Mouse (Mus musculus): ENCODE results near the gene Dcps. TPM values are rescaled to one million over a fixed set of nuclear protein-coding genes. Genes with fewer than 3 reads are reported as not detected.

The Dcps gene
- polyA plus RNA-seq, 1 experiment from 2014 or later = 87.0 TPM

DNA sequence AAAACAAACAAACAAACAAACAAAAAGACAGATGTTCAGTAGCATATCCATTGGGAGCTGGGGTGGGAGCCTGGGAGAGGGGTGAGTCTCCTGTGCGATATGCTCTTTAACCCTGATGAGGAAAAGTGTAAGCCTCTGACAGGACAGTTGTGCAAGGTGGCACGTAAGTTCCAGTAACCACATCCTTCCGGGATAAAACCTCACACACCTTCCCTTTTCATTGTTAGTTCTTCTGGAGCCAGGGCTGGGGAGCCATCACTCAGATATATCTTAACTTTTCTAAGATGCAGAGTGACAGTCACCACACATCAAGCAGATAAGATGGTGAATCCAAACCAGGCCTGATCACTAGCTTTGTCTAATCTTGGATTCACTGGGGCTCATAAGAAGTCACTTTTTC, 18.2 kb upstream of the Dcps start:
- ATAC-seq (ENCODE audit: insufficient read depth) (no peak), DNase-seq (no peak)
- WGBS = 89% methylated on average over 3 of the region's 3 CpGs
- H3K9ac ChIP-seq = no peak overlapping the region
- no peaks in the 10 kb centered on the region for H3K27me3 ChIP-seq (ENCODE audit: insufficient read depth, low read length)
- H3K4me1 ChIP-seq (ENCODE audit: insufficient read depth) = no peaks in the 10 kb centered on the region
- TF ChIP-seq CTCF (IDR thresholded peaks at IDR 0.05; ENCODE audit: low read depth) = no peak
- no peak overlapping the region for H3K4me2 ChIP-seq
- peaks cover 14% of the 10 kb centered on the region; the same call in 1 of the 2 replicates for H3K36me3 ChIP-seq (ENCODE audit: insufficient read depth)
- H3K4me3 ChIP-seq (ENCODE audit: low read depth, low read length) = no peak overlapping the region
- no peaks in the 10 kb centered on the region for H3K9me3 ChIP-seq (ENCODE audit: low read depth, low read length)
- no peak overlapping the region for H3K27ac ChIP-seq (ENCODE audit: low read depth)

DNA sequence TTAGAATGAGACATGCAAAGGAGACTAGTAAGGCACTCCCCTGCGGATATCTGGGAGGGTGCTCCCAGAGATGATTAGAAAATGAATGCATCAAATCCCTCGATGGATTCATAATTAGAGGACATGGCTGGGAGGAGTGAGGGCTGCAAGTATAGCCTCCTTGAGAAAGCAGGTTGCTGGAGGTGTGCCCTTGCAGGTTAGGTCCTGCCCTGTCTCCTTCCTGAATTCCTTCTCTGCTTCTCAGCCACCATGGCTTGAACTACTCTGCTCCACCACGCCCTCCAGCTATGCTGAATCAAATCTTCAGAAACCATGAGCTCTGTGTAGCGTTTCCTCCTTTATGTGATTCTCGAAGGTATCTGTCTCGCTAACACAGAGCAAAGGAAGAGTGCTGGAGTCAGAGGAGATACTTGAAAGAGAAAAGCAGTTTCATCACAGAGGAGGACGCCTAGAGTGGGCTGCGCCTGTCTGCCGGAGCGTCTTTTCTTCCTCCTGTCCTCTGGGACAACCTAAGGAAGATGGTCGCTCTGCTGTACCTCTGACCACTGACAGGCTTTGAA, 17.2 kb upstream of the Dcps start:
- DNase-seq (no peak), ATAC-seq (ENCODE audit: insufficient read depth) (no peak)
- H3K4me2 ChIP-seq = no peak overlapping the region
- no peak overlapping the region for H3K4me3 ChIP-seq (ENCODE audit: low read depth, low read length)
- no peak overlapping the region for H3K27ac ChIP-seq (ENCODE audit: low read depth)
- H3K9ac ChIP-seq = no peak overlapping the region
- H3K36me3 ChIP-seq (ENCODE audit: insufficient read depth) = peaks cover 23% of the 10 kb centered on the region; the same call in 1 of the 2 replicates
- no peaks in the 10 kb centered on the region for H3K9me3 ChIP-seq (ENCODE audit: low read depth, low read length)
- H3K27me3 ChIP-seq (ENCODE audit: insufficient read depth, low read length) = no peaks in the 10 kb centered on the region
- WGBS = 84% methylated on average over 11 of the region's 11 CpGs
- H3K4me1 ChIP-seq (ENCODE audit: insufficient read depth) = no peaks in the 10 kb centered on the region
- no peak for TF ChIP-seq CTCF (IDR thresholded peaks at IDR 0.05; ENCODE audit: low read depth)

- no peaks in the 10 kb centered on the region for H3K4me1 ChIP-seq (ENCODE audit: insufficient read depth)
- no peak overlapping the region for H3K9ac ChIP-seq
- H3K27ac ChIP-seq (ENCODE audit: low read depth) = no peak overlapping the region
- no peak overlapping the region for H3K4me3 ChIP-seq (ENCODE audit: low read depth, low read length)
- H3K9me3 ChIP-seq (ENCODE audit: low read depth, low read length) = no peaks in the 10 kb centered on the region
- no peak for TF ChIP-seq CTCF (IDR thresholded peaks at IDR 0.05; ENCODE audit: low read depth)
- no peaks in the 10 kb centered on the region for H3K27me3 ChIP-seq (ENCODE audit: insufficient read depth, low read length)
- peak; percentile 68 for DNase-seq
- peaks cover 36% of the 10 kb centered on the region; the same call in 1 of the 2 replicates for H3K36me3 ChIP-seq (ENCODE audit: insufficient read depth)
- peak; percentile 52; the same call in 1 of the 2 replicates for ATAC-seq (ENCODE audit: insufficient read depth)
- WGBS = 73% methylated on average over 22 of the region's 22 CpGs
- H3K4me2 ChIP-seq = no peak overlapping the region
These were observed 12.8 kb upstream of the Dcps start for GRCm38 (mm10) chr9:35188700-35189099.

- 74% methylated on average over 10 of the region's 10 CpGs for WGBS
- H3K27me3 ChIP-seq (ENCODE audit: insufficient read depth, low read length) = no peaks in the 10 kb centered on the region
- no peak overlapping the region for H3K27ac ChIP-seq (ENCODE audit: low read depth)
These were observed 11.6 kb upstream of the Dcps start for GRCm38 (mm10) chr9:35187351-35187903.

DNA sequence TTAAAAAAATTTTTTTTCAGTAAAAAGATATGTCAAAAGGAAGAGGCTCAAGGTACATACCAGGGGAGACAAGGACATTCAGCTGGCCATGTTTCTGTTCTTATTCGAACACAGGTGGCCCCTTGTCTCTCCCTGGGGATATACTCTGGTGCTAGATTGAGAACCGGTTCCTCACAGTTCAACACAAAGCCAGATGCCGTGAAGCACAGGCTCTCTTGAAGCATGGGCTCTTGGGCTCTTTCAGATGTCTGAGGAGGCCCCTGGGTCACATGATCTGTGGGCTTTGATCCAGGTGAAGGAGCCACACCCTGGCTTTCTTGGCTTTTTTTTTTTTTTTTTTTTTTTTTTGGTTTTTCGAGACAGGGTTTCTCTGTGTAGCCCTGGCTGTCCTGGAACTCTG, 10.6 kb upstream of the Dcps start:
- Histone ChIP-seq H3K4me1 (ENCODE audit: insufficient read depth) (no peaks in the 10 kb centered on the region), H3K9ac (no peak overlapping the region), H3K36me3 (ENCODE audit: insufficient read depth) (peaks cover 35% of the 10 kb centered on the region; the same call in 1 of the 2 replicates), H3K27ac (ENCODE audit: low read depth) (no peak overlapping the region), H3K4me3 (ENCODE audit: low read depth, low read length) (no peak overlapping the region), H3K9me3 (ENCODE audit: low read depth, low read length) (no peaks in the 10 kb centered on the region), H3K27me3 (ENCODE audit: insufficient read depth, low read length) (no peaks in the 10 kb centered on the region), H3K4me2 (no peak overlapping the region)
- 66% methylated on average over 4 of the region's 4 CpGs for WGBS
- DNase-seq (no peak), ATAC-seq (ENCODE audit: insufficient read depth) (no peak)
- TF ChIP-seq CTCF (IDR thresholded peaks at IDR 0.05; ENCODE audit: low read depth) = no peak

More at GRCm38 (mm10) chr9:35187351-35187903, 11.6 kb upstream of the Dcps start:
- Histone ChIP-seq H3K9ac (no peak overlapping the region), H3K36me3 (ENCODE audit: insufficient read depth) (peaks cover 36% of the 10 kb centered on the region; the same call in 1 of the 2 replicates), H3K4me2 (no peak overlapping the region), H3K9me3 (ENCODE audit: low read depth, low read length) (no peaks in the 10 kb centered on the region), H3K4me3 (ENCODE audit: low read depth, low read length) (no peak overlapping the region), H3K4me1 (ENCODE audit: insufficient read depth) (no peaks in the 10 kb centered on the region)
- TF ChIP-seq CTCF (IDR thresholded peaks at IDR 0.05; ENCODE audit: low read depth) = no peak
- no peak for ATAC-seq (ENCODE audit: insufficient read depth)
- peak; percentile 24 for DNase-seq

GRCm38 (mm10) chr9:35183359-35183758, 7.5 kb upstream of the Dcps start:
- WGBS = 60% methylated on average over 5 of the region's 5 CpGs
- no peak for TF ChIP-seq CTCF (IDR thresholded peaks at IDR 0.05; ENCODE audit: low read depth)
- Histone ChIP-seq H3K4me3 (ENCODE audit: low read depth, low read length) (no peak overlapping the region), H3K27ac (ENCODE audit: low read depth) (no peak overlapping the region), H3K4me2 (no peak overlapping the region), H3K4me1 (ENCODE audit: insufficient read depth) (no peaks in the 10 kb centered on the region), H3K27me3 (ENCODE audit: insufficient read depth, low read length) (no peaks in the 10 kb centered on the region), H3K36me3 (ENCODE audit: insufficient read depth) (peaks cover 15% of the 10 kb centered on the region; the same call in 1 of the 2 replicates), H3K9ac (no peak overlapping the region), H3K9me3 (ENCODE audit: low read depth, low read length) (no peaks in the 10 kb centered on the region)
- ATAC-seq (ENCODE audit: insufficient read depth) (no peak), DNase-seq (no peak)

GRCm38 (mm10) chr9:35182832-35183231, 7.0 kb upstream of the Dcps start:
- TF ChIP-seq CTCF (IDR thresholded peaks at IDR 0.05; ENCODE audit: low read depth) = no peak
- no peak overlapping the region for H3K9ac ChIP-seq
- 85% methylated on average over 2 of the region's 2 CpGs for WGBS

More at GRCm38 (mm10) chr9:35182832-35183231, 7.0 kb upstream of the Dcps start:
- H3K4me3 ChIP-seq (ENCODE audit: low read depth, low read length) = no peak overlapping the region
- no peaks in the 10 kb centered on the region for H3K27me3 ChIP-seq (ENCODE audit: insufficient read depth, low read length)
- no peak overlapping the region for H3K4me2 ChIP-seq
- no peaks in the 10 kb centered on the region for H3K9me3 ChIP-seq (ENCODE audit: low read depth, low read length)
- H3K36me3 ChIP-seq (ENCODE audit: insufficient read depth) = peaks cover 11% of the 10 kb centered on the region; the same call in 1 of the 2 replicates
- H3K4me1 ChIP-seq (ENCODE audit: insufficient read depth) = no peaks in the 10 kb centered on the region
- ATAC-seq (ENCODE audit: insufficient read depth) (no peak), DNase-seq (no peak)
- no peak overlapping the region for H3K27ac ChIP-seq (ENCODE audit: low read depth)
